Mouse (Mus musculus): ENCODE measurements around the gene Hist2h2be.

DNA sequence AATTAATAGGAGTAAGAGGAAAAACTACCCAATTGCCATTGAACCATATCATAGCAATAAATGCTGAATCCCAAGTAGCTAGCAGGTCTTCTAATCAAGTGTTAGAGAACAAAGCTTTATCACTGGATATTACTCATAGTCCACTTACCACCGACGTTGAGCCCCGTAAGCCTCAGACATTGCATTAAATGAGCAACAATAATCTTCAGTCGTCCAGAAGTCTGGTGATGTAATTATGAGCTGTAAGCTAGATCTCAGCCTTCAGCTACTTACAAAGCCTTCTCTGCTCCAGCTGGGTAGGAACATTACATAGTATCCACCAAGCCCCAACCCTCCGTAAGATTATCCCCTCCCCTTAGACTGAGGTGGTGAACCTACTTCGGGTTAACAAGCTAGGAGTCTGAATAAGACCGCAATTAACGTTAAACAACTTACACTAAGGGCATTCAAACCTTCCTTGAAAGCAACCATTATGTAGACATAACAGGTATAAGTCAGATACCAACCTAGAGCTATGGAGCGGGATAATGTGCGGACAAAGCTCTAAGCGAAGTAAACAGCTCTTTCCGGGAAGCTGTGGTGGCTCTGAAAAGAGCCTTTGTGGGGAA is 17.1 kb downstream of the Hist2h2be start:
- TF ChIP-seq GATA1 (IDR thresholded peaks at IDR 0.05; ENCODE audit: low read length) = no peak
- no peak for TF ChIP-seq TAL1 (IDR thresholded peaks at IDR 0.05; ENCODE audit: low read length)
